Mouse (Mus musculus) hindbrain, embryonic 13.5 days (tissue): Measurements from ENCODE around the gene Mt4. TPM values are rescaled to one million over a fixed set of nuclear protein-coding genes. Genes with fewer than 3 reads are reported as not detected.
A peak's percentile ranks its signal among the peaks of the same experiment; 100 is the strongest.
"Not testable (repeated sequence)": the region's sequence is repeated elsewhere in the genome, so short reads cannot be mapped to it uniquely, and the experiment has no call there.

Source experiments
- ATAC-seq: fragments of 200-750 bp; cut with Nextera tagmentation; 2 replicates; pipeline ENCODE4 v1.8.0; 2017; ENCODE audit warnings: moderate TSS enrichment; ENCODE audit not compliant: low FRiP score
- H3K27ac ChIP-seq: fragments of 300-500 bp; sonication (generic); 2 replicates; pipeline ENCODE4 v1.5.1; 2015; ENCODE audit warnings: inconsistent platforms, mild to moderate bottlenecking, moderate library complexity
- H3K27me3 ChIP-seq: fragments of 300-500 bp; sonication (generic); 2 replicates; pipeline ENCODE4 v1.6.1; 2015; ENCODE audit warnings: mild to moderate bottlenecking, inconsistent platforms
- H3K36me3 ChIP-seq: fragments of 300-500 bp; sonication (generic); 2 replicates; pipeline ENCODE4 v1.6.1; 2015; ENCODE audit warnings: mild to moderate bottlenecking, inconsistent platforms
- H3K4me1 ChIP-seq: fragments of 300-500 bp; sonication (generic); replicated peaks from 2 replicates; pipeline ENCODE4 v1.6.1; 2015; ENCODE audit warnings: inconsistent platforms
- H3K4me2 ChIP-seq: fragments of 300-500 bp; sonication (generic); 2 replicates; pipeline ENCODE4 v1.6.1; 2015; ENCODE audit warnings: inconsistent platforms, mild to moderate bottlenecking, moderate library complexity
- H3K4me3 ChIP-seq: fragments of 300-500 bp; sonication (generic); 2 replicates; pipeline ENCODE4 v1.5.1; 2015; ENCODE audit warnings: mild to moderate bottlenecking, inconsistent platforms
- H3K9ac ChIP-seq: fragments of 300-500 bp; sonication (generic); 2 replicates; pipeline ENCODE4 v1.6.1; 2015; ENCODE audit warnings: mild to moderate bottlenecking, inconsistent platforms
- H3K9me3 ChIP-seq: fragments of 300-500 bp; sonication (generic); 2 replicates; pipeline ENCODE4 v1.6.1; 2016; ENCODE audit warnings: inconsistent platforms
- WGBS: fragments of 180-500 bp; shearing (Covaris S2); methylation state at CpG from one replicate; pipeline ENCODE4 v1.1.7; 2015; 5-methylcytosine and 5-hydroxymethylcytosine counted together
- polyA plus RNA-seq: library from polyadenylated mRNA; unstranded; fragments of >200 nt; fragmentation: Nextera tagmentation; extraction: Ambion mirVana; gene quantifications from 2 replicates; pipeline ENCODE4 v1.2.1, GENCODE M21; 2015

The Mt4 gene
- polyA plus RNA-seq, 1 experiment from 2014 or later: not detected

- Histone ChIP-seq H3K4me3 (no peak overlapping the region), H3K9me3 (no peaks in the 10 kb centered on the region), H3K4me2 (no peak overlapping the region), H3K36me3 (no peaks in the 10 kb centered on the region), H3K27me3 (no peaks in the 10 kb centered on the region), H3K4me1 (no peaks in the 10 kb centered on the region; the same call in 1 of the 2 replicates), H3K9ac (no peak overlapping the region), H3K27ac (no peak overlapping the region)
- no peak for ATAC-seq
- WGBS: 26% methylated on average over 1 of the region's 1 CpGs
Measured at GRCm38 (mm10) chr8:94113435-94113834, 23.6 kb upstream of the Mt4 start.

DNA sequence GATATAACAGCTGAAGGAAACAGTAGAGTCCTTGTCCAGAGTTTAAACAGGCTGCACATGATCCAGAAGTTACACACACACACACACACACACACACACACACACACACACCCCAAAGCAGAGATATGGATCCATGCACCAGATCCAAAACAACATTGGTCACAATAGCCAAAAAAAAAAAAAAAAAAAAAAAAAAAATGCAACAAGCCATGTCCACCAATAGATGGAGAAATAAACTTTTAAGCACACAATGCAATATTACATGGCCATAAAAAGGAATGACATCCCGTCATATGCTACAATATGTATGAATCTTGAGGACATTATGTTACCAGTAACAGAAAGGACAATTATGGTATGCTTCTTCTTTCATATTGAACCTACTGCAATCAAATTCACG, 23.0 kb upstream of the Mt4 start:
- Histone ChIP-seq H3K4me2 (no peak overlapping the region), H3K36me3 (no peaks in the 10 kb centered on the region), H3K9ac (no peak overlapping the region), H3K27me3 (no peaks in the 10 kb centered on the region), H3K27ac (no peak overlapping the region), H3K4me3 (no peak overlapping the region), H3K9me3 (no peaks in the 10 kb centered on the region), H3K4me1 (peaks cover 5% of the 10 kb centered on the region)
- no peak for ATAC-seq
- 85% methylated on average over 2 of the region's 2 CpGs for WGBS

GRCm38 (mm10) chr8:94118776-94119430, 18.1 kb upstream of the Mt4 start:
- Histone ChIP-seq H3K9me3 (no peaks in the 10 kb centered on the region), H3K27me3 (no peaks in the 10 kb centered on the region), H3K4me3 (no peak overlapping the region), H3K27ac (peak overlapping the region; percentile 87), H3K4me1 (peaks cover 18% of the 10 kb centered on the region), H3K36me3 (no peaks in the 10 kb centered on the region), H3K4me2 (peak overlapping the region; percentile 29; the same call in 1 of the 2 replicates), H3K9ac (peak overlapping the region; percentile 26; the same call in 1 of the 2 replicates)
- 3% methylated on average over 6 of the region's 6 CpGs for WGBS
- ATAC-seq: peak; percentile 92

- Histone ChIP-seq H3K27ac (0 out of 2 replicates have a peak overlapping the region, but pooled peaks have one; percentile 3), H3K27me3 (no peaks in the 10 kb centered on the region), H3K4me1 (peaks cover 21% of the 10 kb centered on the region), H3K9ac (no peak overlapping the region), H3K9me3 (no peaks in the 10 kb centered on the region), H3K36me3 (no peaks in the 10 kb centered on the region), H3K4me2 (no peak overlapping the region), H3K4me3 (no peak overlapping the region)
- WGBS: 76% methylated on average over 9 of the region's 9 CpGs
- ATAC-seq: no peak
Measured at GRCm38 (mm10) chr8:94121625-94122024, 15.4 kb upstream of the Mt4 start.

GRCm38 (mm10) chr8:94122711-94123468, 14.1 kb upstream of the Mt4 start:
- Histone ChIP-seq H3K4me1 (peaks cover 24% of the 10 kb centered on the region), H3K4me3 (no peak overlapping the region), H3K9me3 (no peaks in the 10 kb centered on the region), H3K27me3 (no peaks in the 10 kb centered on the region), H3K36me3 (no peaks in the 10 kb centered on the region), H3K4me2 (no peak overlapping the region), H3K27ac (no peak overlapping the region), H3K9ac (no peak overlapping the region; the same call in 1 of the 2 replicates)
- ATAC-seq: no peak
- 56% methylated on average over 8 of the region's 8 CpGs for WGBS

DNA sequence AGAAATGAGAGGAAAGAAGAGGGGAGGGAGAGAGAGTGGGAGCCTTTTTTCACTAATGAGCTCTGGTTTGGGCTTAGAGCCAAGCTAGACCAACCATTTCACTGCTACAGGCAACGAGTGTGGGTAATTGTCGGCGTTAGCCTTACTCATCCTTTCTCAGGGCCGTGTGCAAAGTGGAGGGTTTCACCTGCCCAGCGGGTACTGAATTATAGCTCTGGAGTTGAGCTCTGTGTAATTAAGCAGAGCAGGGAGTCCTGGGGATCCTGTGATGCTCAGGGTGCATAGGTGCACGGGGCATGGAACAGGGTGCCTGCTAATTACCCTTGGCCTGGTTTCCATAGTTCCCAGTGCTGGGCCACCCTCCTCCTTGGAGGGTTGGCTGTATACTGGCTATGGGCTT, 9.3 kb upstream of the Mt4 start:
- H3K36me3 ChIP-seq: no peaks in the 10 kb centered on the region
- no peaks in the 10 kb centered on the region for H3K9me3 ChIP-seq
- ATAC-seq: no peak
- WGBS: 54% methylated on average over 6 of the region's 6 CpGs
- H3K27me3 ChIP-seq: no peaks in the 10 kb centered on the region
- peaks cover 11% of the 10 kb centered on the region for H3K4me1 ChIP-seq
- no peak overlapping the region for H3K4me3 ChIP-seq
- no peak overlapping the region for H3K4me2 ChIP-seq
- H3K27ac ChIP-seq: no peak overlapping the region
- H3K9ac ChIP-seq: no peak overlapping the region

DNA sequence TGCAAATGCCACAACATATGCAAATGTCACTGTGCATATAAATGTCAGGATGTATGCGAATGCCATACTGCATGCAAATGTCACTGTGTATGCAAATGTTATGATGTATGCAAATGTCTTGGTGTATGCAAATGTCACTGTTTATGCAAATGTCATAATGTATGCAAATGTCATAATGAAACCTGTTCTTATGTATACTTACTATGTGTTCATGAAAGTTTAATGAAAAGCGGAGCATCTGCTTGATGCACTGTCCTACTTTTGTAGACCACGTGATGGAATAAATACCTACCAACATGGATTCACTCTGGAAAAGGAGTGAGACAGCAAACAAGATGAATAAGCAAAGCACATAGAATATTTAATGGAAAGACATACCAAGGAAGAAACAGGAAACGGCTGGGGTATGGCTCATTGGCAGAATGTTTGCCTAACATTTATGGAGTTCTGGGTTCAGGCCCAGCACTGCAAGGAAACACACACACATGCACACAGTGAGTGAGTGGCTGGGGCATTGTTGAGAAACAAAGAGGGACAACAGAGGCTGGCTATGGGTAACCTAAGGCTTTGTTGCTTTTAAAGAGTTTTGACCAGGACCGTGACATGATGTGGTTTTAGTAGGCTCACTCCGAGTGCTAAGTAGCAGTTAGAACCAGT, 7.7 kb upstream of the Mt4 start:
- WGBS: 62% methylated on average over 6 of the region's 6 CpGs
- Histone ChIP-seq H3K9me3 (no peaks in the 10 kb centered on the region), H3K4me2 (no peak overlapping the region), H3K27ac (no peak overlapping the region), H3K27me3 (no peaks in the 10 kb centered on the region), H3K36me3 (no peaks in the 10 kb centered on the region), H3K9ac (no peak overlapping the region), H3K4me1 (peaks cover 4% of the 10 kb centered on the region; the same call in 1 of the 2 replicates), H3K4me3 (no peak overlapping the region)
- ATAC-seq: no peak

- Histone ChIP-seq H3K27me3 (no peaks in the 10 kb centered on the region), H3K36me3 (no peaks in the 10 kb centered on the region), H3K9me3 (no peaks in the 10 kb centered on the region), H3K9ac (no peak overlapping the region), H3K4me1 (peaks cover 4% of the 10 kb centered on the region; the same call in 1 of the 2 replicates), H3K4me2 (no peak overlapping the region), H3K27ac (no peak overlapping the region), H3K4me3 (no peak overlapping the region)
- ATAC-seq: no peak
- 89% methylated on average over 4 of the region's 4 CpGs for WGBS
Measured at GRCm38 (mm10) chr8:94130126-94130525, 6.9 kb upstream of the Mt4 start.

DNA sequence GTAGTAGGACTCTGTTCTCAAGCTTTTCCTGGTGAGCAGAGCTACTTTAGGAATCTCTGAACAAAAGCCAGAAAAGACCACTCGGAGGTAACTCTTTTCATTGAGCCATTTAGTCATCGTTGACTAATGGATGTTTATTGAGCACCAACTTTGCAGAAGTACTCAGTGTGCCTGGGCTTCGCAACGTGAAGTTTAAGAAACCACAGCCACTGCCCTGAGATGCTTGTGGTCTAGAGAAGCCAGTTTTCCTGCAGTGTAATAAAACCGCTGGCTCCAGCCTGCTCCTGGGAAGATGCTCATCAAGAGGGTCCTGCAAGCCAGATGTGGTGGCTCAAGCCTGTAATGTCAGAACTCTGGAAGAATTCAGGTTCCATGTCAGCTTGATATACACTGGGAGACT, 4.9 kb upstream of the Mt4 start:
- H3K36me3 ChIP-seq: no peaks in the 10 kb centered on the region
- H3K27ac ChIP-seq: no peak overlapping the region
- ATAC-seq: no peak
- no peaks in the 10 kb centered on the region for H3K9me3 ChIP-seq
- H3K9ac ChIP-seq: no peak overlapping the region
- H3K4me3 ChIP-seq: no peak overlapping the region
- peaks cover 4% of the 10 kb centered on the region; the same call in 1 of the 2 replicates for H3K4me1 ChIP-seq
- no peaks in the 10 kb centered on the region for H3K27me3 ChIP-seq
- 81% methylated on average over 5 of the region's 5 CpGs for WGBS
- H3K4me2 ChIP-seq: no peak overlapping the region

GRCm38 (mm10) chr8:94134601-94135000, 2.4 kb upstream of the Mt4 start:
- 77% methylated on average over 3 of the region's 3 CpGs for WGBS
- not testable (repeated sequence) for H3K27me3 ChIP-seq

GRCm38 (mm10) chr8:94135556-94135955, 1.4 kb upstream of the Mt4 start:
- Histone ChIP-seq H3K27ac (no peak overlapping the region), H3K9me3 (no peaks in the 10 kb centered on the region), H3K36me3 (no peaks in the 10 kb centered on the region), H3K27me3 (no peaks in the 10 kb centered on the region), H3K4me1 (no peaks in the 10 kb centered on the region), H3K4me2 (no peak overlapping the region), H3K9ac (no peak overlapping the region), H3K4me3 (no peak overlapping the region)
- WGBS: 89% methylated on average over 6 of the region's 6 CpGs
- no peak for ATAC-seq

More at GRCm38 (mm10) chr8:94134601-94135000, 2.4 kb upstream of the Mt4 start:
- not testable (repeated sequence) for H3K4me1 ChIP-seq, ATAC-seq, H3K4me3 ChIP-seq, H3K36me3 ChIP-seq, H3K27ac ChIP-seq, H3K9me3 ChIP-seq, H3K9ac ChIP-seq, H3K4me2 ChIP-seq

GRCm38 (mm10) chr8:94136192-94136591, 805 bp upstream of the Mt4 start:
- H3K27me3 ChIP-seq: no peaks in the 10 kb centered on the region
- H3K9ac ChIP-seq: no peak overlapping the region
- H3K4me2 ChIP-seq: no peak overlapping the region
- H3K27ac ChIP-seq: no peak overlapping the region
- no peak overlapping the region for H3K4me3 ChIP-seq
- ATAC-seq: no peak
- WGBS: 81% methylated on average over 7 of the region's 7 CpGs
- no peaks in the 10 kb centered on the region for H3K9me3 ChIP-seq
- H3K4me1 ChIP-seq: no peaks in the 10 kb centered on the region
- H3K36me3 ChIP-seq: no peaks in the 10 kb centered on the region
